Mouse (Mus musculus): Measurements from ENCODE around the gene Nkx2-5.

Gene Nkx2-5

GRCm38 (mm10) chr17:26849746-26850357 lies 5.0 kb upstream of the Nkx2-5 start:
- DNase-seq, result no peak

GRCm38 (mm10) chr17:26849106-26849745 lies 4.4 kb upstream of the Nkx2-5 start:
- no peak for DNase-seq

GRCm38 (mm10) chr17:26848236-26848635 lies 3.4 kb upstream of the Nkx2-5 start:
- DNase-seq, result no peak

GRCm38 (mm10) chr17:26847801-26848200 lies 3.0 kb upstream of the Nkx2-5 start:
- DNase-seq, result no peak

GRCm38 (mm10) chr17:26846411-26846810 lies 1.6 kb upstream of the Nkx2-5 start:
- DNase-seq, result no peak

GRCm38 (mm10) chr17:26845149-26846050 lies 591 bp upstream of the Nkx2-5 start:
- no peak for DNase-seq

GRCm38 (mm10) chr17:26844371-26844851 lies 398 bp downstream of the Nkx2-5 start:
- no peak for DNase-seq

- no peak for DNase-seq
Measured at GRCm38 (mm10) chr17:26843696-26844236, 1.0 kb downstream of the Nkx2-5 start.

GRCm38 (mm10) chr17:26843229-26843567 lies 1.6 kb downstream of the Nkx2-5 start:
- no peak for DNase-seq

- DNase-seq, result no peak
Measured at GRCm38 (mm10) chr17:26842431-26843228, 2.2 kb downstream of the Nkx2-5 start.

GRCm38 (mm10) chr17:26841981-26842380 lies 2.8 kb downstream of the Nkx2-5 start:
- DNase-seq, result no peak

- no peak for DNase-seq
Measured at GRCm38 (mm10) chr17:26840922-26841731, 3.7 kb downstream of the Nkx2-5 start.

GRCm38 (mm10) chr17:26840439-26840780 lies 4.4 kb downstream of the Nkx2-5 start:
- DNase-seq, result no peak

GRCm38 (mm10) chr17:26839718-26840438 lies 4.9 kb downstream of the Nkx2-5 start:
- DNase-seq, result no peak

- no peak for DNase-seq
Measured at GRCm38 (mm10) chr17:26838911-26839717, 5.7 kb downstream of the Nkx2-5 start.

- DNase-seq, result no peak
Measured at GRCm38 (mm10) chr17:26838191-26838910, 6.5 kb downstream of the Nkx2-5 start.

- DNase-seq, result no peak
Measured at GRCm38 (mm10) chr17:26837546-26837985, 7.2 kb downstream of the Nkx2-5 start.

GRCm38 (mm10) chr17:26836786-26837545 lies 7.8 kb downstream of the Nkx2-5 start:
- no peak for DNase-seq

- no peak for DNase-seq
Measured at GRCm38 (mm10) chr17:26836377-26836776, 8.4 kb downstream of the Nkx2-5 start.
